Mouse (Mus musculus) lung, adult 2 months (tissue): Measurements from ENCODE around the gene Gm8857.
"Not testable (repeated sequence)": the region's sequence is repeated elsewhere in the genome, so short reads cannot be mapped to it uniquely, and the experiment has no call there.

Experiments used
- CTCF ChIP-seq: fragments of 200-500 bp; IDR thresholded peaks from 2 replicates; pipeline ENCODE4 v1.5.1; 2011; ENCODE audit warnings: mild to moderate bottlenecking, low read length, control low read depth; ENCODE audit not compliant: insufficient read depth
- POLR2A ChIP-seq: fragments of 200-500 bp; IDR thresholded peaks from 2 replicates; pipeline ENCODE4 v1.6.1; 2011; ENCODE audit warnings: low read depth, mild to moderate bottlenecking, control low read depth, low read length, borderline replicate concordance; ENCODE audit errors: extremely low read depth

DNA sequence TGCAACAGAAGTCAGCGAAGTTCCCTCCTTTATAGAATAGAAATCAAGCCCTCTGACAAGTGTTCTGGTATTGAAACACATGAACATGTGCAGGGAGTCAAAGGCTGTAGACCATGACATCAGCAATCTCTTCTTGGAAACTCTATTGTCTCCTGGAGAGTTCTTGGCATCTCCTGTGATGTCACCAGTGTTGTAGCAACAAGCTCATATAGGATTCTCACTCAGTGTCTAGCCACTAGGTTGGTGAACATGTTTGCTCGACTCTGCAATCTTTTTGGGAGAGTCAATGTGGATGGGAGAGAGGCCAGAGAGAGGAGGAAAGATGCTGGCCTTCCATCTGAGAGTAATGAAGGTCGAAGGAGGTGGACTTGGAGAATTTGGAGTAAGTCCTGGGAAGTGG lies at the start of gene Gm8857, which contains the start of gene Gm8871:
- not testable (repeated sequence) for TF ChIP-seq POLR2A, CTCF
